Mouse (Mus musculus): ENCODE data around the gene Sytl1. TPM values are rescaled to one million over a fixed set of nuclear protein-coding genes. Genes with fewer than 3 reads are reported as not detected.

Gene Sytl1
- polyA plus RNA-seq, 1 experiment from 2014 or later = 0.66 TPM

DNA sequence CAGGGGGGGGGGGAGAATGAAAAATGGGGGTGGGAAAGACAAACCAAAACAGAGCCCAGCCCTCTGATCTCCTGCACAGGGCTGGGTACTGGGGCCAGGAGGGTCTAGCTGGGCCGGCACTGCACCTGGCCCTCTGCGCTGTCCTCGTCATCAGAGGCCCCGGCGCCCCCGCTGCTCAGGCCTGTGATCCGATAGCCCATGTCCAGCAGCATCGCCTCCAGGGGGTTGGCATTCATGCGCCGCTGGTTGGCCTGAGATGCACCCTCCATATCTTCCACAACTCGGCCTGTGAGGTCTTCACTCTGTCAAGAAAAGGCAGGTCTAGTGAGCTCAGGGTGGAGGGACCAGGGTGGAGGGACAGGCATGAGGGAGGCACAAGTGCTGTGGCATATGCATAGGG, 31.2 kb upstream of the Sytl1 start:
- ATAC-seq = no peak

DNA sequence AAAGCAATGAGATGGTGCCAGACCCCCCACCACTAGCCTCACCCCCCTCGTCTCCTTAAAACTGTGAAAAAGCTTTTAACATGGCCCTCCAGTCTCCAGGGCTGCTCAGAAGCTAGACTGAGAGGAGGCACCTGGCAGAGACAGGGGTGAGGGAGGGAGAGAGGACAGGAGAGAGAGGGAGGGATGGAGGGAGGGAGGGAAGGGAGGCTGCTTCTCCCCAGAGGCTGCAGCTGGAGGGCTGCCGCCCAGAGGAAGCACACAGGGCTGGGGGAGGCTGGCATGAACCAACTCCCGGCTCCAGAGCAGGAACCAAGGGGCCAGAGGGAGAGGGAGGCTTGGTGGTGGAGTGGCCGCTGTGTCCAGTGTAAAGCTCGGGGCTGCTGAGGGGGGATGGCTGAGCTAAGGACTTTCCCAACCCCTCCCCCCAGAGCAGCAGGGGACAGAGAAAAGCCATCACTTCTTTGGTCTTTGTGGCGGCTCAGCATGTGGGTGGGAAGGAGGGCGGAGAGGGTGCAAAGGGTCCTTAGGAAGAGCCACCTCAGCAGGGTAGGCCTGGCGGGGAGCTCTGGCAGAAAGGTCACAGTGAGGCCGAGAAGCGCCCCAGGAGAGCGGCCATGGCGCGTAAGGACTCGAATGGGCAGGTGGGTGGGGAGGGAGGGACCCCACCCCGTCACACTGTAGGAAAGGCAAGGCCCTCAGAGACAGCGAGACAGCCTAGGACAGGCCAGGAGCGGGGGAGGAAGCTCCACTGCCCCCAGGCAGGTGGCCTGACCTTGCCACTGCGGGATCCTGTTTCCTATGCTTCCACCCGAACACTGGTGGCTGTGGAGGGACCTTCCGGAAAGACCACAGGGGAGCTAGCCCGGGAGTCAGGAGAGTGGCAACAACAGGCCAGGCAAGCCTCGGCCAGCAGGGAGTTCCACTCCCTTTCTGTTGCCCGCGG, 30.3 kb upstream of the Sytl1 start:
- 10% methylated on average over 24 of the region's 24 CpGs for WGBS
- peaks cover 34% of the 10 kb centered on the region for H3K4me1 ChIP-seq (replicated peaks)
- H3K9me3 ChIP-seq = no peaks in the 10 kb centered on the region
- H3K4me3 ChIP-seq (replicated peaks) = no peak overlapping the region
- peak overlapping the region; percentile 9; the same call in 1 of the 2 replicates for H3K4me2 ChIP-seq (replicated peaks)
- H3K27me3 ChIP-seq = peaks cover 6% of the 10 kb centered on the region; the same call in 1 of the 2 replicates
- peaks cover 38% of the 10 kb centered on the region for H3K36me3 ChIP-seq
- peak; percentile 46; the same call in 1 of the 2 replicates for ATAC-seq
- H3K27ac ChIP-seq = peak overlapping the region; percentile 52
- peak overlapping the region; percentile 44; the same call in 1 of the 2 replicates for H3K9ac ChIP-seq (replicated peaks)

More for the DNA sequence above, 31.2 kb upstream of the Sytl1 start:
- Histone ChIP-seq H3K27me3 (peaks cover 6% of the 10 kb centered on the region; the same call in 1 of the 2 replicates), H3K9ac (replicated peaks) (peak overlapping the region; percentile 44; the same call in 1 of the 2 replicates), H3K4me2 (replicated peaks) (no peak overlapping the region), H3K9me3 (no peaks in the 10 kb centered on the region), H3K4me1 (replicated peaks) (peaks cover 43% of the 10 kb centered on the region), H3K4me3 (replicated peaks) (no peak overlapping the region), H3K36me3 (peaks cover 38% of the 10 kb centered on the region), H3K27ac (no peak overlapping the region)
- 33% methylated on average over 11 of the region's 11 CpGs for WGBS

GRCm38 (mm10) chr4:133292405-133292804, 29.5 kb upstream of the Sytl1 start:
- peak overlapping the region; percentile 52 for H3K27ac ChIP-seq
- 54% methylated on average over 4 of the region's 4 CpGs for WGBS
- peaks cover 6% of the 10 kb centered on the region; the same call in 1 of the 2 replicates for H3K27me3 ChIP-seq
- no peaks in the 10 kb centered on the region for H3K9me3 ChIP-seq
- H3K4me2 ChIP-seq (replicated peaks) = no peak overlapping the region
- H3K4me1 ChIP-seq (replicated peaks) = peaks cover 27% of the 10 kb centered on the region
- no peak overlapping the region; the same call in 1 of the 2 replicates for H3K9ac ChIP-seq (replicated peaks)
- peaks cover 38% of the 10 kb centered on the region for H3K36me3 ChIP-seq
- 0 out of 2 replicates have a peak, but pooled peaks have one; percentile 51 for ATAC-seq
- H3K4me3 ChIP-seq (replicated peaks) = no peak overlapping the region

- Histone ChIP-seq H3K27ac (no peak overlapping the region), H3K9ac (replicated peaks) (no peak overlapping the region), H3K4me3 (replicated peaks) (no peak overlapping the region), H3K36me3 (peaks cover 26% of the 10 kb centered on the region), H3K4me2 (replicated peaks) (no peak overlapping the region), H3K27me3 (peaks cover 6% of the 10 kb centered on the region; the same call in 1 of the 2 replicates), H3K9me3 (no peaks in the 10 kb centered on the region), H3K4me1 (replicated peaks) (peaks cover 24% of the 10 kb centered on the region)
- 97% methylated on average over 1 of the region's 1 CpGs for WGBS
- ATAC-seq = no peak
Measured at GRCm38 (mm10) chr4:133291255-133291654, 28.3 kb upstream of the Sytl1 start.

DNA sequence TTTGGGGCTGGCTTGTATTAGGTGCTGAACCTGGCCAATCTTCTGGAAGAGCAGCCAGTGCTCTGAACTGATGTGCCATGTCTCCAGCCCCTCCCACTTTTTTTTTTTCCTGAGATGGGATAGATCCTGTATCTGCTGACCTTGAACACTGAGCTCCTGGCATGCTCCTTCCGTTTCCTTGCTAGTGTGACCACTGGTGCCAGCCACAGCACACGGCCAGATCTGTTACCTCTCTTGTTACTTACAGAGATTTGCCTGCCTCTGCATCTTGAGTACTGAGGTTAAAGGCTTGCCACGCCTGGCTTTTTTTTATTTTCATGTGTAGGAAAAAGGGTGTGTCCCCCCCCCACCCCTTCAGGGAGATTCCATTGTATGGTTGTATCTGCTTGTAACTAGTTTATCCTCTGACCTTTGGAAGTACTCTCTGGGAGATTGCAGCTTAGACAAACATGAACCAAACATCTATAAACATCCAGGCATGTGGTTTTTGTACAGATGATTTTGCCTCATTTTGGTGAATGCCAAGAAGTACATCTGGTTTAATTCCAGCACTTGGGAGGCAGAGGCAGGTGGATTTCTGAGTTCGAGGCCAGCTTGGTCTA, 23.7 kb upstream of the Sytl1 start:
- no peaks in the 10 kb centered on the region for H3K27me3 ChIP-seq
- H3K27ac ChIP-seq = no peak overlapping the region
- H3K4me1 ChIP-seq (replicated peaks) = peaks cover 16% of the 10 kb centered on the region
- no peak overlapping the region for H3K4me2 ChIP-seq (replicated peaks)
- ATAC-seq = no peak
- 89% methylated on average over 4 of the region's 4 CpGs for WGBS
- no peak overlapping the region for H3K9ac ChIP-seq (replicated peaks)
- no peak overlapping the region for H3K4me3 ChIP-seq (replicated peaks)
- H3K9me3 ChIP-seq = no peaks in the 10 kb centered on the region
- H3K36me3 ChIP-seq = no peaks in the 10 kb centered on the region

DNA sequence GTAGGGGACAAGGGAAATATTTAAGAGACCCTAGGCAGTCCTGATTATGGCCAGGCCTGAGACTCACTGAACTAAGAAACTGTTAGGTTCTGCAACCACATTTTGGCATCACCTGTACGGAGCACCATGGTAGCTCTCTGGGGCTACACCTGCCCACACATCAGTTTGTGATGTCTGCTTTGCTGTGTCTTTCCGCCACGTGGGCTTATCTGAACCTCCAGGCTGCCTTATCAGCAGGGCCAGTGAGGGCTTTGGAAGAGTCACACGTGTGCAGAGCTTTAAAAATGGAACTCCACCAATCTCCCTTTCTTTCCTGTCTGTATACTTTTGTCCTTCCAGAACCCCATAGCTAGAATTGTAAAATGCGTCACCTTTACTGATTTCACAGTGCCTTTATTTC, 23.0 kb upstream of the Sytl1 start:
- Histone ChIP-seq H3K4me1 (replicated peaks) (peaks cover 19% of the 10 kb centered on the region), H3K27me3 (no peaks in the 10 kb centered on the region), H3K9ac (replicated peaks) (no peak overlapping the region), H3K36me3 (no peaks in the 10 kb centered on the region), H3K27ac (no peak overlapping the region), H3K9me3 (no peaks in the 10 kb centered on the region), H3K4me3 (replicated peaks) (no peak overlapping the region), H3K4me2 (replicated peaks) (no peak overlapping the region)
- no peak for ATAC-seq
- 81% methylated on average over 5 of the region's 5 CpGs for WGBS

DNA sequence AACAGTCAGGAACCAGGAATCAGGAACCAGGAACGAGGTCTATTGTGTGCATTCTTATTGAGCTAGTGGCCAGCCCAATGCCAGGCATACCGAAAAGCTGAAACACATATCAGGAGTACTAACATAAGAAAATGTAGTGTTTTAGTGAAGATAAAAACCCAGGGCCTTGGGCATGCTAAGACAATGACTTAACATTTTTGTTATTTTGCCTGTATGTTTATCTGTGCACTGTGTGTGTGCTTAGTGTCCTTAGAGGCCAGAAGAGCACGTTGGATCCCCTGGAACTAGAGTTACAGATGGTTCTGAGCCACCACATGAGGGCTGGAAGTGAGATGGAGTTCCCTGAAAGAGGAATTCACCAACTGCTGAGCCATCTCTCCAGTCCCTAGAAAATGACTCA, 22.4 kb upstream of the Sytl1 start:
- ATAC-seq = no peak
- Histone ChIP-seq H3K9ac (replicated peaks) (no peak overlapping the region), H3K4me3 (replicated peaks) (no peak overlapping the region), H3K9me3 (no peaks in the 10 kb centered on the region), H3K36me3 (no peaks in the 10 kb centered on the region), H3K4me1 (replicated peaks) (peaks cover 21% of the 10 kb centered on the region), H3K27ac (no peak overlapping the region), H3K27me3 (no peaks in the 10 kb centered on the region), H3K4me2 (replicated peaks) (no peak overlapping the region)
- 77% methylated on average over 3 of the region's 3 CpGs for WGBS

DNA sequence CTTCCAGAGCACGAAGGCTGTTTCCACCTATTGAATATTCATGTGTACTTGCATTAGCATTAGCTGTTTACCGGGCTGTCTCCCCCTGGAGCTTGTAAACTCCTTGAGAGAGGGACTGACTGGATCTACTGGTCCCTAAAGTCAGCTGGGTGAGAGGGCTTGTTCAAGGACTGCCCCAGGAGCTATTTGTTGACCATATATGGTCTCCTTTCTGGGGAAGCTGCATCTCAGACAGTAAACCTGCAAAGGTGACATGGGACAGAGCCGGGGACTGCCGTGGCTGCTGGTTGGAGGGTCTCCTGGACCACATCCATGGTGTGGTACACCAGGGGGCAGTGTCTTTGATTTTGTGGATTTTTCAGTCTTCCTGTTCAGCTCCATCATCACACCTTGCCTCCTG, 19.7 kb upstream of the Sytl1 start:
- Histone ChIP-seq H3K27me3 (no peaks in the 10 kb centered on the region), H3K9ac (replicated peaks) (no peak overlapping the region), H3K36me3 (no peaks in the 10 kb centered on the region), H3K4me3 (replicated peaks) (no peak overlapping the region), H3K4me1 (replicated peaks) (peaks cover 25% of the 10 kb centered on the region), H3K9me3 (no peaks in the 10 kb centered on the region), H3K27ac (peak overlapping the region; percentile 63), H3K4me2 (replicated peaks) (no peak overlapping the region)
- WGBS = 30% methylated on average over 4 of the region's 4 CpGs
- no peak for ATAC-seq

GRCm38 (mm10) chr4:133281951-133282481, 19.1 kb upstream of the Sytl1 start:
- H3K4me2 ChIP-seq (replicated peaks) = no peak overlapping the region
- peaks cover 25% of the 10 kb centered on the region for H3K4me1 ChIP-seq (replicated peaks)
- H3K27ac ChIP-seq = peak overlapping the region; percentile 63
- H3K4me3 ChIP-seq (replicated peaks) = no peak overlapping the region
- ATAC-seq = peak; percentile 51; the same call in 1 of the 2 replicates
- no peaks in the 10 kb centered on the region for H3K27me3 ChIP-seq
- no peaks in the 10 kb centered on the region for H3K9me3 ChIP-seq
- H3K36me3 ChIP-seq = no peaks in the 10 kb centered on the region
- 34% methylated on average over 5 of the region's 5 CpGs for WGBS
- no peak overlapping the region for H3K9ac ChIP-seq (replicated peaks)

GRCm38 (mm10) chr4:133281513-133281912, 18.6 kb upstream of the Sytl1 start:
- H3K4me3 ChIP-seq (replicated peaks) = no peak overlapping the region
- peak overlapping the region; percentile 63 for H3K27ac ChIP-seq
- H3K9me3 ChIP-seq = no peaks in the 10 kb centered on the region

GRCm38 (mm10) chr4:133278482-133278881, 15.6 kb upstream of the Sytl1 start:
- H3K9me3 ChIP-seq = no peaks in the 10 kb centered on the region
- H3K36me3 ChIP-seq = no peaks in the 10 kb centered on the region
- 86% methylated on average over 3 of the region's 3 CpGs for WGBS
- H3K4me3 ChIP-seq (replicated peaks) = no peak overlapping the region
- H3K27me3 ChIP-seq = no peaks in the 10 kb centered on the region
- no peak for ATAC-seq
- peak overlapping the region; percentile 90 for H3K27ac ChIP-seq
- H3K4me2 ChIP-seq (replicated peaks) = peak overlapping the region; percentile 73
- H3K4me1 ChIP-seq (replicated peaks) = peaks cover 46% of the 10 kb centered on the region
- H3K9ac ChIP-seq (replicated peaks) = no peak overlapping the region

More at GRCm38 (mm10) chr4:133281513-133281912, 18.6 kb upstream of the Sytl1 start:
- 49% methylated on average over 7 of the region's 7 CpGs for WGBS
- peaks cover 28% of the 10 kb centered on the region for H3K4me1 ChIP-seq (replicated peaks)
- H3K36me3 ChIP-seq = no peaks in the 10 kb centered on the region
- no peak for ATAC-seq
- H3K27me3 ChIP-seq = no peaks in the 10 kb centered on the region
- no peak overlapping the region for H3K4me2 ChIP-seq (replicated peaks)
- no peak overlapping the region for H3K9ac ChIP-seq (replicated peaks)

- 30% methylated on average over 6 of the region's 6 CpGs for WGBS
- Histone ChIP-seq H3K4me2 (replicated peaks) (peak overlapping the region; percentile 73), H3K9me3 (no peaks in the 10 kb centered on the region), H3K36me3 (no peaks in the 10 kb centered on the region), H3K4me1 (replicated peaks) (peaks cover 45% of the 10 kb centered on the region), H3K9ac (replicated peaks) (peak overlapping the region; percentile 88), H3K4me3 (replicated peaks) (peak overlapping the region; percentile 80), H3K27ac (peak overlapping the region; percentile 90), H3K27me3 (no peaks in the 10 kb centered on the region)
- ATAC-seq = peak; percentile 41; the same call in 1 of the 2 replicates
Measured at GRCm38 (mm10) chr4:133278067-133278466, 15.2 kb upstream of the Sytl1 start.

Measured in midbrain, embryonic 13.5 days (tissue).